Comparison of ENCODE assay signal across 8 mouse cellular contexts in genomic region chr13:113034950-113035421, GRCm38 (mm10). TPM values are rescaled to one million over a fixed set of nuclear protein-coding genes. Genes with fewer than 3 reads are reported as not detected.
DNase-seq lines count a peak whose midpoint lies in the region; ATAC-seq and TF ChIP-seq lines count a peak whose summit lies in the region.

Gene Cdc20b (plus strand): TSS chr13:113035111.

- peak; percentile 54 for ATAC-seq in liver, embryonic 11.5 days (replicated peaks; ENCODE audit: low FRiP score)
- no peak for ATAC-seq in midbrain, postnatal 0 days (ENCODE audit: low FRiP score)

- TF ChIP-seq CTCF in kidney, adult 2 months (conservative IDR thresholded peaks at IDR 0.05; ENCODE audit: insufficient read depth, insufficient read length, low read depth, low read length) = no peak
- no peak for TF ChIP-seq CTCF in midbrain, postnatal 0 days (IDR thresholded peaks at IDR 0.05)

- no peaks in the 10 kb centered on the region for H3K36me3 ChIP-seq in kidney, adult 2 months (ENCODE audit: control insufficient read depth, insufficient read depth, low read length)
- H3K36me3 ChIP-seq in liver, embryonic 11.5 days (ENCODE audit: control insufficient read depth, insufficient read depth, low read length) = no peaks in the 10 kb centered on the region
- no peaks in the 10 kb centered on the region for H3K36me3 ChIP-seq in midbrain, postnatal 0 days (ENCODE audit: insufficient read depth, low read length)

- H3K27me3 ChIP-seq in kidney, adult 2 months (replicated peaks; ENCODE audit: control insufficient read depth, insufficient read depth, low read length) = peaks cover 3% of the 10 kb centered on the region
- H3K27me3 ChIP-seq in liver, embryonic 11.5 days (replicated peaks; ENCODE audit: control insufficient read depth, insufficient read depth, low read length) = peaks cover 58% of the 10 kb centered on the region
- peaks cover 4% of the 10 kb centered on the region; the same call in 1 of the 2 replicates for H3K27me3 ChIP-seq in midbrain, postnatal 0 days (ENCODE audit: insufficient read depth, low read length)

- H3K27ac ChIP-seq in kidney, adult 2 months (ENCODE audit: insufficient read depth, low read depth, low read length) = no peak within 1 kb of the TSS
- H3K27ac ChIP-seq in liver, embryonic 11.5 days (ENCODE audit: low read depth, low read length) = no peak within 1 kb of the TSS
- H3K27ac ChIP-seq in midbrain, postnatal 0 days (ENCODE audit: low read depth, low read length) = no peak within 1 kb of the TSS

- no peaks in the 10 kb centered on the region for H3K9me3 ChIP-seq in liver, embryonic 11.5 days (ENCODE audit: control insufficient read depth, low read length)
- no peaks in the 10 kb centered on the region for H3K9me3 ChIP-seq in midbrain, postnatal 0 days (ENCODE audit: low read length)

- H3K4me3 ChIP-seq in kidney, adult 2 months (ENCODE audit: insufficient read depth, low read depth, low read length) = peak within 1 kb of the TSS; percentile 39
- H3K4me3 ChIP-seq in liver, embryonic 11.5 days (ENCODE audit: low read depth, low read length) = peak within 1 kb of the TSS; percentile 61
- H3K4me3 ChIP-seq in midbrain, postnatal 0 days (ENCODE audit: low read depth, low read length) = peak within 1 kb of the TSS; percentile 44

- 1% methylated on average over 46 of the region's 46 CpGs for WGBS in kidney, adult 2 months
- WGBS in liver, embryonic 11.5 days = under 1% methylated on average over 46 of the region's 46 CpGs
- 1% methylated on average over 46 of the region's 46 CpGs for WGBS in midbrain, postnatal 0 days

- no peak for TF ChIP-seq POLR2A in kidney, adult 2 months (IDR thresholded peaks at IDR 0.05; ENCODE audit: low read depth, low read length)

- peak; percentile 39 for DNase-seq in kidney, adult 2 months
- no peak for DNase-seq in kidney, adult 11 months
- peak; percentile 30 to 54 for DNase-seq in cerebellum, postnatal 14 days
- peak; percentile 30 for DNase-seq in gastrocnemius, postnatal 10 days
- DNase-seq in induced T-regulatory cell, adult 2 months (ENCODE audit: low read depth) = peak; percentile 91
- DNase-seq in liver, embryonic 11.5 days (ENCODE audit: low spot score) = peak; percentile 56
- peak; percentile 9 for DNase-seq in midbrain, postnatal 0 days (ENCODE audit: low spot score)
- DNase-seq in spleen, postnatal 36 days (ENCODE audit: low spot score in 2 of 2) = peak; percentile 54 to 57

- peak within 1 kb of the TSS; percentile 97 for H3K4me2 ChIP-seq in liver, embryonic 11.5 days
- H3K4me2 ChIP-seq in midbrain, postnatal 0 days (ENCODE audit: low read depth, low read length, poor library complexity, severe bottlenecking) = peak within 1 kb of the TSS; percentile 78

- H3K4me1 ChIP-seq in kidney, adult 2 months (ENCODE audit: control insufficient read depth, insufficient read depth, low read length) = no peaks in the 10 kb centered on the region
- peaks cover 3% of the 10 kb centered on the region; the same call in 1 of the 2 replicates for H3K4me1 ChIP-seq in liver, embryonic 11.5 days (replicated peaks; ENCODE audit: control insufficient read depth, insufficient read depth, low read length)
- 0 out of 2 replicates have a peak, but pooled peaks cover 5% of the 10 kb centered on the region for H3K4me1 ChIP-seq in midbrain, postnatal 0 days (ENCODE audit: insufficient read depth, low read length)

- 0 out of 2 replicates have a peak within 1 kb of the TSS, but pooled peaks have one; percentile 41 for H3K9ac ChIP-seq in liver, embryonic 11.5 days (ENCODE audit: low read depth, low read length)
- H3K9ac ChIP-seq in midbrain, postnatal 0 days (replicated peaks; ENCODE audit: low read length, poor library complexity, severe bottlenecking) = peak within 1 kb of the TSS; percentile 34

RNA-seq across cellular contexts. Expression of gene Cdc20b, which starts in this region (rescaled TPM):
- 0.05 TPM in 1 of 2 replicates, not detected in the other for polyA plus RNA-seq in kidney, adult 2 months (2012; rRNA removed)
- not detected for total RNA-seq in gastrocnemius, postnatal 10 days (2021)
- polyA plus RNA-seq in liver, embryonic 11.5 days (2014; fragmentation: Nextera tagmentation; extraction: Ambion mirVana) = not detected in 2 replicates
- 1.7 and 2.0 TPM in 2 replicates for total RNA-seq in midbrain, postnatal 0 days (2014; rRNA removed)
- 0.15 and 0.18 TPM in 2 replicates for polyA plus RNA-seq in midbrain, postnatal 0 days (2015; fragmentation: Nextera tagmentation; extraction: Ambion mirVana)

Comparison
In these comparisons a context has a peak if more than half of its experiments do, and no peak if none do; other contexts are left out.
1. Peak in DNase-seq and H3K4me3 ChIP-seq in kidney, adult 2 months; RNA of the gene not detected or under 1 TPM.
2. Peak in DNase-seq in gastrocnemius, postnatal 10 days; RNA of the gene not detected or under 1 TPM.
3. Peak in DNase-seq, ATAC-seq, H3K4me3 ChIP-seq, H3K9ac ChIP-seq and H3K4me2 ChIP-seq in liver, embryonic 11.5 days; RNA of the gene not detected or under 1 TPM.